Mouse (Mus musculus): Measurements from ENCODE around the gene Iapp.
"Not testable (repeated sequence)": the region's sequence is repeated elsewhere in the genome, so short reads cannot be mapped to it uniquely, and the experiment has no call there.

Iapp gene

DNA sequence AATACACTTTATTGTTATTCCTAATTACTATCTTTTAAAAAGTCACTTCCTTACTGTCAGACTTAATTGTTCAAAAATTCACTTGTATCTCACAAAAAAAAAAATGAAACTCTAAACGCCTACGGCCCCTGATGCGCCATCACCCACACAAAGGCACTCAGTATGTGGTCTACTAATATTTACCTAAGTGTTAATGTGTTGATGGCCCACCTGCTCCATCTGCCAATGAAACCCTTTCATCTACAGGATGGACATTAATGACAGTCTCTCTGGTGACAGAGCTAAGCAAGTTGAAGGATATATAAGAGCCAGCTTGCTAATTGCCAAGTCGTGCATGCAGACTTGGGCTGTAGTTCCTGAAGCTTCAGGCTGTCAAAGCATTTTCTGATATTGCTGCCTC lies at the start of gene Iapp:
Gene Iapp, plus strand, starts transcription at position 326 of the 400 bp plus-strand sequence.
- DNase-seq (ENCODE audit: low read depth): no peak

DNA sequence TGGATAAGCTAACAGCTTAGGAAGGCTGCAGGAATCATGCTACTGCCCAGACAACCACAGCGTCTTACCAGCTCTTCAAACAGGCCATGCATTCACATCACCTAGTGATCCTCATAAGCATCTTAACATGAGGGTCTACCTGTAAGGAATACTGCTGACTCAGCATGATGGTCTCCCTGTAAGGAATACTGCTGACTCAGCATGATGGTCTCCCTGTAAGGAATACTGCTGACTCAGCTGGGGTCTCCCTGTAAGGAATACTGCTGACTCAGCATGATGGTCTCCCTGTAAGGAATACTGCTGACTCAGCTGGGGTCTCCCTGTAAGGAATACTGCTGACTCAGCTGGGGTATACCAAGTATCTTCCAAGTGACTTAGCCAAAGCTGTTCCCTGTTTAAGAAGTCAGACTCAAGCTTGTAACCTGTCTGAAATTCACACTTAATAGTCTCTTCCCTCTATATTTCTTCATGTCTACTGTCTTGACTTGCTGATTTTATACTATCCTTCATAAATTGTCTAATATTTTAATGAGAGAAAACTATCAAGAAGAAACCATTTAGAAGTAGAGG lies 47.4 kb upstream of the Iapp start:
- not testable (repeated sequence) for DNase-seq (ENCODE audit: low read depth)

DNA sequence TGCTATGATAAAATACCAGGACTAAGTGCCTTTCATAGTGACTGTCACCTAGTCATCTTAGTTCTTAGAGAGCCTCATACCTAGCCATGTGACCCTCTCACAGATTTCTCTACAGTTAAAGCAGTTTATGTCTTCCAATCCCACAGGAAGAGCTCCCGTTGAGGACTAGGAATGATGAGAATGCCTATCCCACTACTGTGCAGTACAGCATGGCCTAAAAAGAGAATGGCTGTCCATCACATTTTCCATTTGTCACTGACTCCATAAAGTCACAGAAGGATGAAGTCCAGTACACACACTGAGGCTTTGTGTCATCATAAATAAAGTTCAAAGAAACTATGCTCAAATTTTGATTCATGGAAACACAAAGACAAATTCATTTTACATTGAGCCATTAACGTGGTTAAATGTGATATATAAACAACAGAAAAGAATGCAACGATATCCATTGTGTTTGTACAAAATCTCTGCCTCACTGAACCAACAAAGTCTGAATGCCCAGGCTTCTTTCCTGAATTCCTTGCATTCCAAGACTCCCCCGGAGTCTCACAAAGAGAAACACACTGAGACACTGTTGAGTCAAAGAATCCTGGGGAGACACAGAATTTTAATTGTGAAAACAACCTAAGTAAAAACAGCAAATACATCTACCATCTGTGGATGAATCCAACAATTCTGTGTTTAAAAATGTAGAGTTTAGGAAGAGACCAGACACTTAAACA lies 22.3 kb upstream of the Iapp start:
- DNase-seq (ENCODE audit: low read depth): no peak

DNA sequence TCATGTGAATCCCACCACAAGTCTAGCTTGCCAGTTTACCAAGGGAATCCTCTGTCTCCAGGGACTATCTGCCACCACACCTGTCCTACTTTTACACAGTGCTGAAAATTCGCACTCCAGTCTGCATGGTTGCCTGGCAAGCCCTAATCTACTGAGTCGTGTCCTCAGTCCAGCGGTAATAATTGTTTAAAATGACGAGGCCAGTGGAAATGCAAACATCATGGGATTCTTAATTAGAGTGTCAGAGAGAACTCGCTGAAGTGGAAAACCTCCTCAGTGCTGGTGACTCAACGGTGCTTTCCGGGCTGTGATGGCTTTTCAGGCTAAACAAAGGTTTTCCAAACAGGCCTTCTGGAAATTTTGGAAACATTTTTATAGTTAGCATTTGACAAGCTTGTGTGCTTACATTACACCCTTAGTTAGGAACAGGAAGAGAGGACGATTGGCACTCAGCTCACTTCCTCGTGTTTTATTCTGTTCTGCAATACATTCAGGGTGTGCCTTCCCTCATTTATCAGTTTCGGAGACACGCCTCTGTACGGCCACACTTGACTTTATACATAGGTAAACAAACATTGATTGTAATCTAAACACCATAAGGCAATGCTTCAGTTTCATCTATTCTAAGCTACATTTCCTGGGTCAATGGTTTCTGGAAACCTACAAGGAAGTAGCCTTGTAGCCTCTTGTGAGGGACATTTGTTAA lies 8.7 kb upstream of the Iapp start:
- no peak for DNase-seq (ENCODE audit: low read depth)

DNA sequence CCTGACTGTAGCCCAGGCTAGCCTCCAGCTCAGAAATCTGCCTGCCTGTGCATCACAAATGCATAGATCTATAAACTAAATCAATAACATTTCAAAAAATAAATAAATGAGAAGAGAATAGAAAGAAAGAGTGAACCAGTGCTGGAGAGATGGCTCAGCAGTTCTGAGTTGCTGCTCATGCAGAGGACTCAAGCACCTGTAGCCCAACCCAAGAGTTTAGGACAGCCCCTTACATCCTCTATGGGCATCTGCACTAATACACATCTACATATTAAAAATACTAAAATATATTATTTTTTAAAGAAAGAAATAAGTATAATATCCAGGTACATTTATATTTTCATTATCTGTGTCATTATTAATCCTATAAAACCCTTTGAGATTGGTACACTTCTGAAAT lies 6.9 kb downstream of the Iapp start:
- no peak for DNase-seq (ENCODE audit: low read depth)

DNA sequence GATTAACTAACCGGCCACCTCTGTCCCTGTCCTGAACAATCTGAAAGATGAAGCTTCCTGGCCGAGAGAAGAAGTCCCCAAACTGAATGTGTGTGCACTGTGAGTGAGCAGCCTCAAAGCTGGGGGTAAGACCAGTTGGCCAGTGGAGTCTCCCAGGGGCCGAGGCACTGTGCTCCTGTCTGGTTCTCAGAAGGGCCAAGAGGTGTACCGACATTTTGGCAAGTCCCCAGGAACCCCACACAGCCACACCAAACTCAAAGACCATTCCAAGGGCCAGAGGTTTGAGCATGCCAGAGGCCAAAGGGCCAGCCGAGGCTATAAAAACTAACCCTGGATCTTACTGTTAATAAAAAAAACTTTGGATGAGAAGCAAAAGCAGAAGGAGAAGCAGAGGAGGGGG lies 16.1 kb downstream of the Iapp start:
- no peak for DNase-seq (ENCODE audit: low read depth)

DNA sequence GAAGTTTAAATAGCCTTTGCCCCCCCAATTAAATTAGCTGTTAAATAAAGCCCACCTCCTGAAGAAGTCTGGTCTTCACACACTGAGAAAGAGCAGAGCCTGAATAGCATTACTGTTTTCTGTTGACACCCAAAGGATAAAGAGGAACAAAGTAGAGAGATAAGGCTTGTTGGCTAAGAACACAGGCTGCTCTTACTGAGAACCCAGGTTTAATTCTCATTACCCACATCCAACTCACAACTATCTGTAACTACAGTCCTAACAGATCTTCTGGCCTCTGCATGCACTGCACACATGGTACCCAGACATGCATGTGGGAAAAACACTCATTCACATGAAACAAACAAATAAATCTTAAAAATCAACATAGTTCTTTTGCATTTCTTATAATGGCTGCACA lies 18.9 kb downstream of the Iapp start:
- DNase-seq (ENCODE audit: low read depth): no peak

DNA sequence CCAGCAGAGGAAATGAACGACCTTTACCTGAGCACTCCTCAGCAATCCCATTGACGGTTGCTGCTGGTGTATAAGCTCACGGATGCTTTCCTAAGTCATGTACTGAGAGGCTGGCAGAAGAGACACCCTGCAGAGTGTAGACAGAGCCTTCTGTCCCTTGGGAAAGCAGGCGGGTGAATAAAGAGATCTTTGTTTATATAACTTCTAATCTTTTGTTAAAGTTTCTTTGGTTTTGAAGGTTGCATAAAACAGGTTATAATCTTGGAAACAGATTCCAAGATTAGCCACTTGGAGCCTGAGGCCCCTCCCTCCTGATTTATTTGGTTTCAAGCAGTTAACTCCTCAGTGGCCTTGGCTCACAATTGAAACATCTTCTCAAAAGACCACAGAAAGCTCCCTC lies 24.7 kb downstream of the Iapp start, which contains the start of gene Slco1a5:
Gene Slco1a5, minus strand, starts transcription at position 101 of the 400 bp plus-strand sequence.
- DNase-seq (ENCODE audit: low read depth): no peak

DNA sequence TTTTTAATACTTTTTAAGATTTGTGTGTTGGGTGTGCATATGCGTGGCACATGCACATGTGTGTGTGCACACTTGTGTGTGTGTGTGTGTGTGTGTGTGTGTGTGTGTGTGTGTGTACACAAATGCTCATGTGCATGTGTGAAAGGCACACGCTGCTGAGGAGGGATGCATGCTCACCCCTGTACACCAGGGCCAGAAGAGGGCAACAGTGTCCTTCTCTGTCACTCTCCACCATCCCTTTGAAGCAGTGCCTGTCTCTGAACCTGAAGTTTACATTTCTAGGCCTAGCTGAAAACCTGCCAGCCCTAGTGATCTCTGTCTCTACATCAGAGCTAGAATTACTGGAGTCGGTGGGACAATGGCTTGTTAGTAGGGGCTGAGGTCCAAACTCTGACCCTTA lies 28.4 kb downstream of the Iapp start:
- DNase-seq (ENCODE audit: low read depth): no peak

DNA sequence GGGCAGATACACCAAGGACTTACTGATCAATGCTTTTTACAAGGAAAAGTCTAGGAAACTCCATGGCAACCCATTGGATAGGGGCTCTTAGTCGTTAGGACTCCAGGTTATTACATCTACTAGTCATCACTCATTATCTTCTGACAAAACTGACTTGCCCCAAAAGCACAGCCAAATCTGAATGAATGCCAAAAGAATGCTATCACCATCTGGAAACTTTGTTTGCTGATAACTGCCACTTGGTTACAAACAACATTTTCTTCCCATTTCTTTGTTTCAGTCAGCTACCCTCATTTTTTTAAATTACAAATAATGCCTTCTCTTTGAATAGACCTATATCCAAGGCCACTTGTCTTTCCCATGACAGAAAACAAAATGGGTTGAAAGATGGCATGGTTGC lies 31.0 kb downstream of the Iapp start:
- no peak for DNase-seq (ENCODE audit: low read depth)

DNA sequence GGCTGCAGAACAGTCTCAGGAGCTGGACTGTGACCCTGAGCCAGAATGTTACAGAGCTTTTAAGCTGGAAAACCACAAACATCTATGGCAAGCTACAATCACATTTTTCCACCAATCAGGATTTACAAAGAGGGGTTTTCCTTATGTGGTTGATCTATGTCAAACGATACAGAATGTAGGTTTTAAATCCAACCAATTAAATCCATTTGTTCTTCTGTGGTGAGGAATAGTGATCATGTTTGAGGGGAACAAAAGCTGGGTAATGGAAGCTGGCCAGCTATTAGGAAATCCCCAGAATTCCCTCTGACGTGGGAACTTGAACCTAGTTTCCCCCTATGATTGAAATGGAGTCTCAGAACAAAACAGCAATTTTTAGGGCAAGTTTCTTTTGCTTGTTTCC lies 40.7 kb downstream of the Iapp start:
- DNase-seq (ENCODE audit: low read depth): no peak

DNA sequence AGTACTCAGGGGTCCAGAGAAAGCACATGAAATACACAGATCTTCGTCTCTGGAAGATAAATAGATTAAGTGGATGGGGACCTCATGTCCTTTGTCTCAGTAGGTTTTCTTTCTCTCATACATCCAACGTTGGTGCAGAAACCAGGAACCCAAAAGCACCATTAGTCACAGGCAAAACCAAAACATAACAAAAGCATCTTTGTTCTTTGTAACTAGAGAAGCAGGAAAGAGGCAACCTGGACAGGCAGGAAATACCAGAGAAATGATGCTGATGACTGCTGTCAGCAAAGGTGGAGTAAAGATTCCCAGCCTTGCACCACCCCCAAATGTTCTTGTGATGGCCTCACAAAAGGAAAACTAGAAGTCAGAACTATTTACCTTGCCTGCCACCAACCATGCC lies 41.4 kb downstream of the Iapp start:
- DNase-seq (ENCODE audit: low read depth): no peak

DNA sequence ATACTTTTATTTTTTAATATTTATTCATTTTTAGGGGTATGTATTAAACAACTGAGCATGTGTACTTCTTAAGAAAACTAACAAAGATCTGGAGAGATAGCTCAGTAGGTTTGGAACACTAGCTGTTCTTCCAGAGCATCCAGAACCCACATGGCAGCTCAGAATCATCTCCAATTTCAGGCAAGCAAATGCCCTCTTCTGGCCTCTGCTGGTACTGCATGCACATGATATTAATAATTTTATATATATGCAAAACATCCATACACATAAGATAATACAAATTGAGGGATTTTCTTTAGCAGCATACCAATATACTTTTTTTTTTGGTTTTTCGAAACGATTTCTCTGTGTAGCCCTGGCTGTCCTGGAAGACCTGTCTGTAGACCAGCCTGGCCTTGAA lies 45.3 kb downstream of the Iapp start:
- peak; percentile 48 for DNase-seq (ENCODE audit: low read depth)

DNA sequence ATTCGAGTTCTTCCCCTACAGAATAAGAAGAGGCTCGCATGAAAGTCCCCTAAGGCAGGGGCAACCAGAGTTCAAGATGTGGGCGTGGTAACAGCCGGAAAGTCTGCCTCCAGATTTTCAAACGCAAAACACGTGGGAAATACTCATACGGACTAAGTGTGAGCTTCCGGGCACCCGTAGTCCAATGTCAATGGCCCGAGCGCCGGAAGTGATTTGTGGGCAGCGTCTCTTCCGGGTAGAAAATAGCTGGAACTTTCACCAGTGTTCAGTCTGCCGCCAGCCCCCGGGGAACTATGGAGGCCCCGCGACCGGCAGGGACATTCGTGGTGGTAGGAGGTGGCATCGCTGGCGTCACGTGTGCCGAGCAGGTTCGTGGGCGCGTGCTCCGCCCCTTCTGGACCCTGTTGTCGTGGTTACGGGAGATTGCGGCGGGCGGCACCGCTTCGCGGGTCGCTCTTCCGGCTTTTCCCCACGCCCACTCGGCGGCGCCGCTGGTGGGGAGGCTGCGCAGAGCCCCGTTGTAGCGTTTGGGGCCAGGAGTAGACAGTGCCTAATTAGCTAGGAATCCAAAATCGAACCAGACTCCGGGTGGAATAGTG lies 47.3 kb downstream of the Iapp start, which contains the start of gene Pyroxd1:
Gene Pyroxd1, plus strand, starts transcription at position 215 of the 599 bp plus-strand sequence.
- DNase-seq (ENCODE audit: low read depth): peak; percentile 73

DNA sequence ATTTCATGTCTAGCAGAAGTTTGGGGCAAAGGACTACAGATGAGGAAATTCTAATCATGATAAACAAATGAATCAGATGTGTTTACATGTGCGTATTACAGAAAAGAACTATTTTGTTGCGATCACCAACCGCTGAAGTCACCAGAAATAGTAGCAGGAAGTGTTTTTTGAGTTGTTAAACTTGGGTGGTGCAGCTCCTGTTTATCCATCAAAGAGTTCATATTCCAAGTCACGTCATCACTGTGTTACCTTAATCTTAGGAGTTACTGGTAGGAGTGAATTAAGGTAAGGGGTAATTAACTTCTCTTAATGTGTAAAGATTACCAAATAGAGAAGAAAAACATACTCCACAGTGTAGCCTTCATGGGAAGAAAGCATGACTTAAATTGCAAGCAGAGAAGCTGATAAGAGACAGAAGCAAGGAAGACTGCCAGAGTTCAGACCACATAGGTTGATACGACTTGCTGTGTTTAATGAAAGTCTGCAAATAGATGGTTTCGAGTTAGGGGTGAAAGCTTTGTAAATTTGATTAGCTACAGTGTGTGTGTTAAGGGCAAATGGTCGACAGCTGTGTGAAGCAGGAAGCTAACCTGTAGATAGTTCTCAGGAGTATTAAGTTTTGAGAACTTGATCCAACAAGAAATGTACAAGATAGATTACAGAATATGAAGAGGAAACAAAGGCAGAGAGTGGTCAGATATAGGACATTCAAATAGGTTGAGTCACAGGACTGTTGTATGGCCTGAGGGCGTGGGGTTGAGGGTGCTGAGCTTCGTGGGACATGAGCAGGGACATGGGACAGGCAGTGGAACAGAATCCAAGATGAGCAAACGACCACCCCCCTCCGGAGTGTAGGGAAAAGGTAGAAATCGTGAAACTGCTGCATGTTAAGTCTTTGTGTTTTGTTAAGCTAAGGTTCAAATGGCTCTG lies 48.2 kb downstream of the Iapp start:
- peak; percentile 11 for DNase-seq (ENCODE audit: low read depth)

DNA sequence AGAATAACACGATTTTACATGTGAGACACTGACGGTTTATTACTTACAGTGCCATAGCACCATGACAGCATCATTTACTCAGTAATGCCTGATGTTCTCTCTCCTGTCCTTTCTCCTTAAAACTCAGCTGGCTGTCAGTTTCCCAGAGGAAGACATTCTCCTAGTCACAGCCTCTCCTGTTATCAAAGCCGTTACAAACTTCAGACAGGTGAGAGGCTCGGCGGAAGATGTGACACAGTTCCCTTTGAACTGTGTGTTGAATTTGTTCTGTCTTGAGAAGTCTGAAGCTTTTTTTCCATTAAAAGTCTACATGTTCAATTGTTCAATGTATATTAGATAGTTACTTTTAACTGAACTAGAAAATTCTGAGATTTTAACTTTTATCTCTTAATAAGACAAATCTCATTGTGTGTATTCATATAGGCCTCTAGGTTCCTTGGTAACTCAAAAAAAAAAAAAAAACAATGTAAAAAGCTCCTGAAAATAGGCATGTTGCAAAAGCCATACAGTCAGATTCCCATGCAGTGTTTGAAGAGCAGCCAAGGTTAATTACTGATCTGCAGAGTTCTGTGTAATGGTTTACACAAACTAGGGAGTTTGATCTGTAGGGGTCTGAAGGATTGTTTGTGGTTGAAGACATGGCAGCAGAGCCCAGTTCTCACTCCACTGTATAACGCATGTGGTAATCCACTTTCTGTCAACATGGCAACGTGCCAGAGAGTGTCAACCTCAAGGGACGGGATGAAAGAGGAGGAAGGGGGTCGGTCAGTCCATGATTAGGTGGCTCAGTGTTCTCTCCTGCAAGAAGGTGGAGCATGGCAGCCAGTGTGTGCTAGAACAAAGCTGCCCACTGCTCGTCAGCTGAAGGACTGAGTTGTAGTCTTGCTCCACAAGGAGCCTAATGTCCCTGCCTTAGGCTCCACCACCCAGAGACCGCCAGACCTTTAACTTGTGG lies 49.5 kb downstream of the Iapp start:
- DNase-seq (ENCODE audit: low read depth): no peak

DNA sequence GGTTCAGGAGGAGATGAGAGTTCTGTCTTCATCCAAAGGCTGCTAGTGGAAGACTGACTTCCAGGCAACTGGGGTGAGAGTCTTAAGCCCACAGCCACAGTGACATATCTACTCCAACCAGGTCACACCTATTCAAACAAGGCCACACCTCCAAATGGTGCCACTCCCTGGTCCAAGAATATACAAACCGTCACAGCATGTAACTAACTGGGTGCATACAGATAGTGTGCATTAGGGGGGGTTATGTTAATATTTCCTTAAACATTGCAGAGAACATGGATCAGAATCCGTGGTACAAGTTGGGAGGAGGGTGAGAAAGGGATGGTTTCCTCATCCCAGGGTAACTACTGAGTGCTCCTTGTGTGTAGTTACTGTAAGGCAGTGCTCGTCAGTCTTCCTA lies 53.9 kb downstream of the Iapp start:
- DNase-seq (ENCODE audit: low read depth): not testable (repeated sequence)
